Mouse (Mus musculus): Measurements from ENCODE around the gene Ptprd. TPM values are rescaled to one million over a fixed set of nuclear protein-coding genes. Genes with fewer than 3 reads are reported as not detected.

The Ptprd gene
- polyA plus RNA-seq, 1 experiment from 2014 or later: 12.9 TPM

DNA sequence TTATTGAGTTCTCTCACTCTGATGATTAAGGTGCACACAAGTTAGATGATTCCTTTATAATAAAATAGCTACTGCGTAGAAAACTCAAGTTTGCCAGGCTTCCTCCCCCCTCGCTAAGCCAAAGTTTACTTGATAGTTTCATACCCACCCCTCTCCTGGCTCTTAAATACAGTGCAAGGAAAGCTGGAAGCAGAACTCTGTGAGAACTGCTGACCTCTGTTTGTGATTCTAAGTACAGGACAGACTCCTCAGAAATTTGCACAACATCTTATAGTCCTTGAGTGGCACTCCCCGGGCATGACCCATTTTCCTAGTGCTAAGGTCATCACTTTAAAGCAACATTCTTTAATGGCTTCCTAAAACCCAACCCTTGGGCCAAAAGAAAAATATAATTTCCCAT is 2196.7 kb downstream of the Ptprd start:
- no peaks in the 10 kb centered on the region for H3K4me1 ChIP-seq (replicated peaks)
- no peaks in the 10 kb centered on the region for H3K36me3 ChIP-seq
- H3K27ac ChIP-seq: no peak overlapping the region
- no peak overlapping the region for H3K4me2 ChIP-seq (replicated peaks)
- no peaks in the 10 kb centered on the region for H3K27me3 ChIP-seq (replicated peaks)
- no peak overlapping the region for H3K9ac ChIP-seq
- WGBS: 86% methylated on average over 3 of the region's 3 CpGs
- H3K9me3 ChIP-seq: no peaks in the 10 kb centered on the region
- H3K4me3 ChIP-seq (replicated peaks): no peak overlapping the region
- ATAC-seq: no peak

DNA sequence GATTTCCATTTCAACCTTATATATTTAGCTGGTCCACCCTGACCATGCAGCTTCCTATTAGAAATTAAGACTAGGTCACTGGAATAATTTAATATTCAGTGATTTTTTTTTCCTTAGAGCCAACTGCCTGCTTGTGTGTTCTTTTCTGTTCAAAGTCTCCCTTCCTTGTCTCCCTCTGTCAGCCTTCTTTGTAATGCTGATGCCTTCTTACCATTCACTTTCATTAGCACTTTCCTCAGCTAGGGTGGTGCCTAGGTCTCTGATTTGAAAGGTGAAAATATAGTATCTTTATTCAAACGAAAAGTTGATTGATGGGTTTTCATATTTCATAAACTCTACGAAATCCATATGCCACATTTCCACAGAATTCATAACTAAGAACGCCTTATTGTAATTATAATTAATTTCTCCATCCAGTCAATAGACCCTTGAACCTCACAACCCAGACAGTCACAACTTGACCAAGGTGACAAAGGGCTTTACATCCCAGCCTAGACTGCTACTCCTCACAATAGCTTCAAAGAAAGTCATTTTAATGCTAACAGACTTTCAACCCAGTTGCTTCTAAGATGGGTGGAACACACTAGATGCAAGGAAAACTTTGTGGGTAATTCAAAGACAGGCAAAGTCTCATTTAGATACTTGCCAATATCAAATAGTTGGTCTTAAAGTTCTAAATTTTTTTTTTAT is 2197.5 kb downstream of the Ptprd start:
- H3K9ac ChIP-seq: no peak overlapping the region
- H3K9me3 ChIP-seq: no peaks in the 10 kb centered on the region
- no peak overlapping the region for H3K4me2 ChIP-seq (replicated peaks)
- H3K36me3 ChIP-seq: no peaks in the 10 kb centered on the region
- no peaks in the 10 kb centered on the region for H3K4me1 ChIP-seq (replicated peaks)
- ATAC-seq: no peak
- H3K4me3 ChIP-seq (replicated peaks): no peak overlapping the region
- 68% methylated on average over 3 of the region's 3 CpGs for WGBS
- H3K27me3 ChIP-seq (replicated peaks): no peaks in the 10 kb centered on the region
- no peak overlapping the region for H3K27ac ChIP-seq

DNA sequence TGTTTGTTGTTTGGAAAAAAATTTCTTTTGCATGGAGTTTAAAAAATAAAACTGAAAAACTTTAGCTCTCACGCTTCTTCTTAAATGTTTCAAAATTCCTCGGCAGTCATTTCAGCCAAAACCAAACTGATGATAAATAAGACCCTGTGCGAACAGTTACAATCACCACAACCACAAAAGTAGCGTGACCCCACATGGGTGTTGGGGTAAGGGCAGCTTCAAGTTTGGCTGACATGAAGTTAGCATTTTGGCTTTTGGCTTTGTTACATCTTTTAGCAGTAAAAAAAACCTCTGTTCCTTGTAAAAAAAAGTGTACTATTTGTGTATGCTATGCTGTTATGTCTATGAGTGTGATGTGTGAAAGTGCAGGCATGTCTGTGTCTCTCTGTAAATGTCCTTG is 2203.2 kb downstream of the Ptprd start:
- 81% methylated on average over 4 of the region's 4 CpGs for WGBS
- H3K9me3 ChIP-seq: no peaks in the 10 kb centered on the region
- H3K27me3 ChIP-seq (replicated peaks): no peaks in the 10 kb centered on the region
- no peak overlapping the region for H3K9ac ChIP-seq
- no peak overlapping the region for H3K27ac ChIP-seq
- H3K4me2 ChIP-seq (replicated peaks): no peak overlapping the region
- H3K36me3 ChIP-seq: no peaks in the 10 kb centered on the region
- no peak for ATAC-seq
- H3K4me1 ChIP-seq (replicated peaks): no peaks in the 10 kb centered on the region
- H3K4me3 ChIP-seq (replicated peaks): no peak overlapping the region

DNA sequence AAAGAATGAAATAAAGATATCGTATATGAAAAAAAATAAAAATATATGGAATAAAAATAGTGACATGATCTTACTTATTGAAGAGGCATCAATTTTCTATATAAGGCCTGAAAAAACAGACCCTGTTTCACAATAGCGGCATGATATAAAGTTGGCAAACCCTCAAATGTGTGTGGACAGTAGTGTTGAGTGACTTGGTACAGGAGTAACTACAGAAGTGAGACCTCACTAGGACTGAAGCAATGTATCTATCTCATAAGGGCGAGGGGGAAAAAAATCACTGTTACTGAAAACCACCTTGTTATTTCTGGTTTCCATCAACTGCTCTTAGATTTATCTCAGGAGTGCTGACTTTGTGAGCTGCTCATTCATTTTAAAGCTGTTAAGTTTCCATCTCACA is 2204.5 kb downstream of the Ptprd start:
- WGBS: 86% methylated on average over 3 of the region's 3 CpGs
- Histone ChIP-seq H3K9ac (no peak overlapping the region), H3K9me3 (no peaks in the 10 kb centered on the region), H3K4me2 (replicated peaks) (no peak overlapping the region), H3K27me3 (replicated peaks) (no peaks in the 10 kb centered on the region), H3K4me3 (replicated peaks) (no peak overlapping the region), H3K36me3 (no peaks in the 10 kb centered on the region), H3K4me1 (replicated peaks) (no peaks in the 10 kb centered on the region), H3K27ac (no peak overlapping the region)
- ATAC-seq: no peak

DNA sequence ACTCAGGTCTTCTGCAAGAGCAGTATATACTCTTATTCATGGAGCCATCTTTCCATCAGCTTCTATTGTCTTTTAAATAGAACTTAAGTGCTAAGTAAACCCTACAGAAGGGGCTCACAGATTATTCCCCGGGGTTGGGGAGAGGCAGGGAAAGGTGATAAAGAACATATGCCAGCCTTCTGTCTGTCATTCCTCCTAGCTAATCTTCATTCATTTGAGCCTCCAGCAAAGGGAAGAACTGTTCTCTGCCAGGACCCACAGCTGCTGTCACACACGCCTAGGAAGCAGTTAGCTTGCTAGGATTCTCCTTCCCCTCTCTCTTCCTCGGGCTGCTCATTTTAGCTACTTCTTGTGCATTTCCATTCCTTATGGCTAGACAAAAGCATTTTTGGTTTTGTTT is 2205.0 kb downstream of the Ptprd start:
- 45% methylated on average over 3 of the region's 3 CpGs for WGBS
- no peak for ATAC-seq
- no peaks in the 10 kb centered on the region for H3K36me3 ChIP-seq

DNA sequence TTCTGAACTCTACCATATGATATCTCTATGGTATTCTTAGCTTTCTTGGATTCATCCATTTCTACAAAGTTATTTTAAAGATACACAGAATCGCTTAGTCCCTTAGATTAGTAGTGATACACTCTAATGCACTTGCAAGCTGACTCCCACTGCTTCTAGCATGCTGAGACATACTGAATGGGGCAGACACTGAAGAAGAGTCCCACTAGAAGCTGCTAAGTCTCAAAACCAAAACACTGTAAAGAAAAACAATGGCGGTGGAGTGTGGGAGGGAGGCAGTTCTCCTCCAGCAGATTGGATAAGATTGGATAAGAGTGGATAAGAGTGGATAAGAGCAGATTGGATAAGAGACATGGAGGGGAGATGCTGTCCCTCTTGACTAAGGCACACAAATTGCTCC is 2207.6 kb downstream of the Ptprd start:
- WGBS: 87% methylated on average over 2 of the region's 2 CpGs
- Histone ChIP-seq H3K27me3 (replicated peaks) (no peaks in the 10 kb centered on the region), H3K9me3 (no peaks in the 10 kb centered on the region), H3K27ac (no peak overlapping the region), H3K4me3 (replicated peaks) (no peak overlapping the region), H3K4me1 (replicated peaks) (no peaks in the 10 kb centered on the region), H3K9ac (no peak overlapping the region), H3K36me3 (no peaks in the 10 kb centered on the region), H3K4me2 (replicated peaks) (no peak overlapping the region)
- no peak for ATAC-seq

More for the DNA sequence above, 2205.0 kb downstream of the Ptprd start:
- Histone ChIP-seq H3K27me3 (replicated peaks) (no peaks in the 10 kb centered on the region), H3K4me1 (replicated peaks) (no peaks in the 10 kb centered on the region), H3K9ac (no peak overlapping the region), H3K9me3 (no peaks in the 10 kb centered on the region), H3K4me3 (replicated peaks) (no peak overlapping the region), H3K4me2 (replicated peaks) (no peak overlapping the region), H3K27ac (no peak overlapping the region)

DNA sequence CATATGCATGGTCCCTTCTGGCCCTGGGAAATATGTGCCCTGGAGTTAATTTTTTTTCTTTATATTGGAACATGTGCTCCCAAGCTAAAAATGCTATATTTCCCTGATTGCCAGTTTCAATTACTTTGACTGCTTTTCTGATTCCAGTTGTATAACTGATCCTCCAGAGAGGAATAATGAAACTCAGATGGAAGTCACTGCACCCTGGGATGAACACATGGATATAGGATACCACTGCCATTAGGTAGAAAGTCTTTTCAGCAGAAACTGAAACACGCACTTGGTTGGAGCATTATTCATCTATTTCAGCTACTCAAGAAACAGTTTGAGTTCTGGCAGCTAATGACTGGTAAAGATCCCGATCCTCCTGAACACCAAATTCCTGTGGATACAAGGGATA is 2211.5 kb downstream of the Ptprd start:
- Histone ChIP-seq H3K4me2 (replicated peaks) (no peak overlapping the region), H3K9ac (no peak overlapping the region), H3K4me1 (replicated peaks) (no peaks in the 10 kb centered on the region), H3K4me3 (replicated peaks) (no peak overlapping the region), H3K9me3 (no peaks in the 10 kb centered on the region), H3K27me3 (replicated peaks) (no peaks in the 10 kb centered on the region), H3K27ac (no peak overlapping the region), H3K36me3 (no peaks in the 10 kb centered on the region)
- ATAC-seq: no peak
- whole genome bisulfite sequencing: 92% methylated on average over 2 of the region's 2 CpGs

DNA sequence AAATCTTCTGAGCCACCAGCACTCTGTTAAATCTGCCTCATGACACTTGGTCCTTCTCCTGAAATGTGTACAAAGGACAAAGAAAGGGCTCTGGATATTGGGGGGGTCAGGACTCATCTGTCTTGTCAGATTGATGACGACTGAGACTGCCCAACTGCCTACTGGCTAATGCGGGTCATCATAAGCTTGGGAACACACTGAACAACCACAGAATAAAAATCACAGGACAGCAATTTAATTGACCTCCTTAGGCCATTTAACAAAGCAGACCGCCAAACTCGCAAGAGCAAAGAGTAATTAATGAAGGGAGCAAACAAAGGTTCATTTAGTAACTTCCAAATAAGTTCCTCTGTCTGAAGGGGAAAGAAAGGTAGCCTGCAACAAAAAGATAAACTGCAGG is 2215.9 kb downstream of the Ptprd start:
- no peaks in the 10 kb centered on the region for H3K36me3 ChIP-seq
- no peak overlapping the region for H3K4me3 ChIP-seq (replicated peaks)
- no peak overlapping the region for H3K27ac ChIP-seq
- H3K9me3 ChIP-seq: no peaks in the 10 kb centered on the region
- ATAC-seq: no peak
- H3K4me2 ChIP-seq (replicated peaks): no peak overlapping the region
- WGBS: 63% methylated on average over 4 of the region's 4 CpGs
- H3K4me1 ChIP-seq (replicated peaks): no peaks in the 10 kb centered on the region
- H3K27me3 ChIP-seq (replicated peaks): no peaks in the 10 kb centered on the region
- no peak overlapping the region for H3K9ac ChIP-seq

DNA sequence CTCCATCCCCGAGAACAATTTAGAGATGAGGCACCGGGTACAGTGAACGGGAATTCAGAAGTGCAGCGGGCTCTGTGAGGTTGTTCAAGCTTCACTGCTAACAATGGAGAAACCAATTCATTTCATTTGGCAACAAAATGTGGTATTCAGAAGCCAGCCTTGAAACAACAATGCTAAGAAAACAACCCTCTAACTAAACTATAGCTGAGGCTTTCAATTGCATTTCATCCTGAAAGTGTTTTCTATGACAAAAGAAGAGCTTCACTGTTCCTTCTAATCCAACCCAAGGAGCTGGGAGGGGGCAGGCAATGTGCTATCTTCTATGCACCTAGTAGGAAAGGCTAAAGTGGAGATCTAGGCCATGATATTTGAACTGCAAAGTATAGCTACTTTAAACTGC is 2217.2 kb downstream of the Ptprd start:
- Histone ChIP-seq H3K27ac (no peak overlapping the region), H3K9ac (no peak overlapping the region), H3K36me3 (no peaks in the 10 kb centered on the region), H3K27me3 (replicated peaks) (no peaks in the 10 kb centered on the region), H3K4me2 (replicated peaks) (no peak overlapping the region), H3K9me3 (no peaks in the 10 kb centered on the region), H3K4me3 (replicated peaks) (no peak overlapping the region), H3K4me1 (replicated peaks) (no peaks in the 10 kb centered on the region)
- ATAC-seq: no peak
- WGBS: 96% methylated on average over 4 of the region's 4 CpGs

DNA sequence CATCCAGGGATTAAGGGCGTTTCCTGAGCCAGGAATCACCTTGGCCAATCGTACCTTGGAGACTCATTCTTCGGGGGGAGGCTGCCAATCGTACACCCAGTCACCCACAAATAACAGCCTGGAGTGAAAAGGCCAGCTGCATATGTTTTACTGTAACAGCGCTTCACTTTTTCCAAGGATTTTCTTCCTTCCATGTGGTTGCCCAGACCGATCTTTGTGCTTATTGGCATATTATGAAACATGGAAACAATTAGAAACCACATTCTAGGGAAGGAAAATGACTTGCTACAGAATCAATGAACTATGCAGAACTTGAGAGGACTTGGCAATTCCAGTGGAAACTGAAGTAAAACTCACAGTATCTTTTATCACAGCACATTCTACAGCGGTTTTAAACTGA is 2218.7 kb downstream of the Ptprd start:
- 91% methylated on average over 7 of the region's 7 CpGs for WGBS
- Histone ChIP-seq H3K4me1 (replicated peaks) (no peaks in the 10 kb centered on the region), H3K27me3 (replicated peaks) (no peaks in the 10 kb centered on the region), H3K4me3 (replicated peaks) (no peak overlapping the region), H3K4me2 (replicated peaks) (no peak overlapping the region), H3K27ac (no peak overlapping the region), H3K9ac (no peak overlapping the region), H3K36me3 (no peaks in the 10 kb centered on the region), H3K9me3 (no peaks in the 10 kb centered on the region)
- ATAC-seq: no peak

DNA sequence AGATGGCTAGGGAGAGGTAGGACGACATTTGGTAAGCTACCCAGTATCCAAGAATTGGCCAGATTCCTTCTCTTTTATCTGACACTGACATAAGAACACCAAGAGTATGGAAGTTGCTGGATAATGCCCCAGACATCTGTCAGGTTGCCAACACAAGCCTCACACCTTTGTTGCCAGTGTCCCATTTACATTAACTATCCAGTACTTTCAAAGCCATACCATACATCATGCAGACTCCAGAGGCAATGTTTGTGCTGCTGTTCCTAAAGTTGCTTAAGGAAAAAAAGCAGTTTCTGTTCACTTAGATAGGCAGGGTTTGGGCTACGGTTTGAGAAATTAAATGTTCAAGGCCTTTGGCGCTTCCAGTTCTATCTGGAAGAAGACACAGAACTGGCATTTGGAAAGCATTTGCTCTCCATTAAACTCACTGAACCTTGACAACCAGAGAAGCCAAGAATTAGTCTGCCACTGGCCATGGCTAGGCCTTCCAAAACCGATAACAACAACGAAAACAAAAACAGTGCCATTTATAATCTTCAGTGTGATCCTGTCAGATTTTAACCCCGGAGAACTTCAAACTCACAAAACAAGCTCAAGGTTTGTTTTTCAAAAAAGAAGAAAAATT is 2220.0 kb downstream of the Ptprd start:
- H3K36me3 ChIP-seq: no peaks in the 10 kb centered on the region
- ATAC-seq: no peak
- WGBS: 90% methylated on average over 6 of the region's 6 CpGs
- no peaks in the 10 kb centered on the region for H3K27me3 ChIP-seq (replicated peaks)
- H3K4me2 ChIP-seq (replicated peaks): no peak overlapping the region
- H3K4me1 ChIP-seq (replicated peaks): no peaks in the 10 kb centered on the region
- no peak overlapping the region for H3K4me3 ChIP-seq (replicated peaks)
- H3K9ac ChIP-seq: no peak overlapping the region
- H3K9me3 ChIP-seq: no peaks in the 10 kb centered on the region
- no peak overlapping the region for H3K27ac ChIP-seq

DNA sequence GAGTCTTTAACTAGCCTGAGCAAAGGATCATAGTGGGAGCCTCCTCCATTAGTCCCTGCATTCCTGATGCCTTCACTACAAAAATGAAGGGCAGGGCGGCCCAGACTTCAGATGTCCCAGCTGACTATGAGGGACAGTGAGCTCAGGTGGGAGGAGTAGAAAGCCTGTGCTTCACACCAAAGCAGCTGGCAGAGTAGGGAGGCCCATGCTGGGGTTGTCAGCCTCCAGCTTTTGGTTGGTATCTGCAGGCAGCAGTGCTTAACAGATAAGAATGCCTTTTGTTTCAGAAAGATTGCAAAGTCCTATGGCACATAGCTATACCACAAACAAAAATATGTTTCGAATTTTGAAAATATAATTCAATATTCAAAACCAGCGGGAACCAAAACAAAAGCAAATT is 2237.0 kb downstream of the Ptprd start:
- Histone ChIP-seq H3K4me3 (replicated peaks) (no peak overlapping the region), H3K36me3 (no peaks in the 10 kb centered on the region), H3K27me3 (replicated peaks) (no peaks in the 10 kb centered on the region), H3K9me3 (no peaks in the 10 kb centered on the region), H3K4me2 (replicated peaks) (no peak overlapping the region), H3K27ac (no peak overlapping the region), H3K4me1 (replicated peaks) (no peaks in the 10 kb centered on the region), H3K9ac (no peak overlapping the region)
- WGBS: 75% methylated on average over 3 of the region's 3 CpGs
- no peak for ATAC-seq

DNA sequence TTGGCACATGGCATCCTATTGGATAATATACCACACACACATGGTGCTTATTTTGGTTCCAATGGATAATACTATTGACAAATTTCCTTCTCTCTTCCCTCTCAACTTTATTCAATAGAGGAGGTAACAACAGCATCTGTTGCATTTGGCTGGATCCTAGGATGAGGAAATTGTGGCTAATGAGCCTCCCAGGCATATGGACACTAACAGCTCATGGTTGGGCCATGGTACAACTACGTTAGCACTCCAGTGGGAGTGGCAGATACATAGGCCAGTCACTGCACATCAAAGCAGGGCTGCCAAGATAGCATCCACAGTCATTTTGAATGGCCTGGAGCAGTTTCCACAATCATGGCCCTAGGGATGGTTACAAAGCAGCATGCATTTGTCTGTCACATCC is 2238.4 kb downstream of the Ptprd start:
- no peaks in the 10 kb centered on the region for H3K27me3 ChIP-seq (replicated peaks)
- no peak overlapping the region for H3K4me2 ChIP-seq (replicated peaks)
- H3K36me3 ChIP-seq: no peaks in the 10 kb centered on the region
- no peaks in the 10 kb centered on the region for H3K9me3 ChIP-seq
- H3K9ac ChIP-seq: no peak overlapping the region
- no peak for ATAC-seq
- H3K4me3 ChIP-seq (replicated peaks): no peak overlapping the region
- no peaks in the 10 kb centered on the region for H3K4me1 ChIP-seq (replicated peaks)
- 94% methylated on average over 1 of the region's 1 CpGs for WGBS
- H3K27ac ChIP-seq: no peak overlapping the region

Measured in intestine, embryonic 15.5 days (tissue).